Mouse (Mus musculus) frontal cortex, postnatal 14 days (tissue): ENCODE results near the gene Mobp.
A peak's percentile ranks its signal among the peaks of the same experiment; 100 is the strongest.
"Not testable (repeated sequence)": the region's sequence is repeated elsewhere in the genome, so short reads cannot be mapped to it uniquely, and the experiment has no call there.

Experiments
- DNase-seq, 2 experiments: peaks; one replicate each; pipeline ENCODE4 v3.0.0; 2022; ENCODE audit warnings: low spot score in 2 of 2

The Mobp gene

GRCm38 (mm10) chr9:120149222-120149828, at the start of gene Mobp:
Gene Mobp, plus strand, starts transcription at chr9:120149707.
- no peak for DNase-seq

- DNase-seq, result no peak
Measured at GRCm38 (mm10) chr9:120101165-120101564, 48.3 kb upstream of the Mobp start.

- not testable (repeated sequence) for DNase-seq
Measured at GRCm38 (mm10) chr9:120108953-120109352, 40.6 kb upstream of the Mobp start.

- DNase-seq, result peak; percentile 91 to 95
Measured at GRCm38 (mm10) chr9:120110211-120111018, 39.1 kb upstream of the Mobp start, which contains the start of gene Slc25a38. Gene Slc25a38, plus strand, starts transcription at chr9:120110374.

GRCm38 (mm10) chr9:120111156-120111945, 38.2 kb upstream of the Mobp start:
- no peak for DNase-seq

GRCm38 (mm10) chr9:120112472-120112871, 37.0 kb upstream of the Mobp start:
- DNase-seq, result no peak

GRCm38 (mm10) chr9:120113456-120113855, 36.1 kb upstream of the Mobp start:
- no peak for DNase-seq

GRCm38 (mm10) chr9:120114051-120114788, 35.3 kb upstream of the Mobp start:
- DNase-seq, result no peak

- DNase-seq, result no peak
Measured at GRCm38 (mm10) chr9:120114789-120115151, 34.7 kb upstream of the Mobp start.

GRCm38 (mm10) chr9:120115580-120115979, 33.9 kb upstream of the Mobp start:
- DNase-seq, result no peak

- no peak for DNase-seq
Measured at GRCm38 (mm10) chr9:120116184-120116624, 33.3 kb upstream of the Mobp start.

GRCm38 (mm10) chr9:120118212-120118611, 31.3 kb upstream of the Mobp start:
- no peak for DNase-seq

- DNase-seq, result no peak
Measured at GRCm38 (mm10) chr9:120120503-120120902, 29.0 kb upstream of the Mobp start.

GRCm38 (mm10) chr9:120126868-120127267, 22.6 kb upstream of the Mobp start:
- no peak for DNase-seq

GRCm38 (mm10) chr9:120127538-120128251, 21.8 kb upstream of the Mobp start, which contains the start of gene Rpsa:
Gene Rpsa, plus strand, starts transcription at chr9:120127689.
- peak; percentile 95 for DNase-seq

- no peak for DNase-seq
Measured at GRCm38 (mm10) chr9:120129276-120129675, 20.2 kb upstream of the Mobp start.

- no peak for DNase-seq
Measured at GRCm38 (mm10) chr9:120131784-120132288, 17.7 kb upstream of the Mobp start.

- DNase-seq, result no peak
Measured at GRCm38 (mm10) chr9:120132980-120133754, 16.3 kb upstream of the Mobp start.

- DNase-seq, result no peak
Measured at GRCm38 (mm10) chr9:120133755-120134475, 15.6 kb upstream of the Mobp start.
